Mouse (Mus musculus): ENCODE measurements at regions not wholly inside any gene's neighbourhood (a gene's known extent, or its start where the extent isn't known, plus 50 kb on each side); places are given as distances from the start of the nearest gene placed in this dataset.

DNA sequence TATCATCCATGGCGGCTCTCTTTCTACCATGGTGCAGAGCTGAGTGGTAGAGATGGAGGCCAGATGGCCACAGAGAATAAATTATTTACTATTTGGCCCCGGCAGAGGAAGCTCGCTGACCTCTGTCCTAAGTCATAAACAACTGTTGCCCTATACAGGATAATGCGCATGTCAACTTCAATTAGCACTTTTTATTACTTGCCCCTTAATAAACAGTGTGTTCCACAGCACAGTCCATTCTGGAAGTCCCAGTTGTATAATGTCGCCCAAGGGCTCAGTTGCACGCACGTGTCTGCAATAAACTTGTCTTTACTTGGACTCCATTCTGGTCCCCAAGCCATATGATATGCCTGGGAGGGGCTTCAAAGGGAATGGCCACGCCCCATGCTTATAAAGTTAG is 150.1 kb upstream of the Runx1 start:
- no peak overlapping the region for H3K9ac ChIP-seq (ENCODE audit: low read length)
- no peaks in the 10 kb centered on the region for H3K27me3 ChIP-seq (ENCODE audit: control insufficient read depth, insufficient read depth, low read length)
- H3K27ac ChIP-seq (ENCODE audit: low read depth, low read length), result no peak overlapping the region
- no peaks in the 10 kb centered on the region for H3K9me3 ChIP-seq (ENCODE audit: control insufficient read depth, low read length)
- WGBS, result 68% methylated on average over 8 of the region's 8 CpGs
- H3K4me3 ChIP-seq (ENCODE audit: low read depth, low read length), result no peak overlapping the region
- DNase-seq (ENCODE audit: low spot score), result no peak
- no peaks in the 10 kb centered on the region for H3K4me1 ChIP-seq (ENCODE audit: control insufficient read depth, insufficient read depth, low read length)
- no peak for ATAC-seq (ENCODE audit: insufficient read depth, low FRiP score, low TSS enrichment)
- H3K36me3 ChIP-seq (ENCODE audit: control insufficient read depth, insufficient read depth, low read length), result no peaks in the 10 kb centered on the region
- H3K4me2 ChIP-seq (ENCODE audit: low read depth), result no peak overlapping the region

DNA sequence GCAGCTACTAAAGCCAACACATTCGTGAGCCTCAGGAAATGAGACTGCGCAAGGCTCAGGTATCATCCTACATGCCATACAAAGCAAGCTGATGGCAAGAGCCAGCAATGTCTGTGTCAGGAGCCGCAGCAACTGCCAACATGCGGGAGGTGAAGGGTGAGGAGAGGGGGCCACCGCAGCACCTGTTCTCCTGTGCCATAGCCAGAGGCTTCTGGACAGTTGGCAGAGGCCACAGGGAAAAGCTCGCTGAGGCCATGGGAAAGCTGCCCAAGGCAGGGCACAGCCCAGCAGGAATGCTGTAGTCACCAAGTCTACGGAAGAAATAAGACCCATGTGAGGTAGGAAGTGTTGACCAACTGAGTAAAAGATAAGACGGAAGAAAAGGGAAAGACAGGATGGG is 149.1 kb upstream of the Runx1 start:
- Histone ChIP-seq H3K4me1 (ENCODE audit: control insufficient read depth, insufficient read depth, low read length) (no peaks in the 10 kb centered on the region), H3K9me3 (ENCODE audit: control insufficient read depth, low read length) (no peaks in the 10 kb centered on the region), H3K9ac (ENCODE audit: low read length) (no peak overlapping the region), H3K4me2 (ENCODE audit: low read depth) (no peak overlapping the region), H3K27me3 (ENCODE audit: control insufficient read depth, insufficient read depth, low read length) (no peaks in the 10 kb centered on the region), H3K27ac (ENCODE audit: low read depth, low read length) (no peak overlapping the region), H3K4me3 (ENCODE audit: low read depth, low read length) (no peak overlapping the region), H3K36me3 (ENCODE audit: control insufficient read depth, insufficient read depth, low read length) (no peaks in the 10 kb centered on the region)
- ATAC-seq (ENCODE audit: insufficient read depth, low FRiP score, low TSS enrichment) (no peak), DNase-seq (ENCODE audit: low spot score) (no peak)
- 87% methylated on average over 8 of the region's 8 CpGs for WGBS

DNA sequence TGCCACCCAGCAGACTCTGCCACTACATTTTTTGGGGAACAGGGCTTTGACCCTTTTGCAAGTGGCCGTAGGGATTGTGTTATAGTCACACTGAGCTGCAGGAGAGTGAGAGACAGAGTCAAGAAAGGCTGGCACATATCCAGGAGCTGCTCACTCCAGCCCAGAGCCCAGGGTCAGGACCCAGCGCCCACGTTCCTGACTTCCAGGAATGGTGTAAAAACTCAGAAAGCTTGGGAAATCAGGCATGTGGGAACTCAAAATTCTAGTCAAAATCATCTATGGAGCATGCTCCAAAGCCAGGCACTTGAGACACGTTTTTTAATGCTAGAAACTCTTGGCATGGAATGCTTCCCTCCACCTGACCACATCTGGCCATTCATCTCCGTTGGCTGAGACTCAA is 146.7 kb upstream of the Runx1 start:
- Histone ChIP-seq H3K27ac (ENCODE audit: low read depth, low read length) (no peak overlapping the region), H3K4me2 (ENCODE audit: low read depth) (no peak overlapping the region), H3K4me3 (ENCODE audit: low read depth, low read length) (no peak overlapping the region), H3K9ac (ENCODE audit: low read length) (no peak overlapping the region), H3K36me3 (ENCODE audit: control insufficient read depth, insufficient read depth, low read length) (no peaks in the 10 kb centered on the region), H3K9me3 (ENCODE audit: control insufficient read depth, low read length) (no peaks in the 10 kb centered on the region), H3K4me1 (ENCODE audit: control insufficient read depth, insufficient read depth, low read length) (no peaks in the 10 kb centered on the region), H3K27me3 (ENCODE audit: control insufficient read depth, insufficient read depth, low read length) (no peaks in the 10 kb centered on the region)
- DNase-seq (ENCODE audit: low spot score) (no peak), ATAC-seq (ENCODE audit: insufficient read depth, low FRiP score, low TSS enrichment) (no peak)
- 86% methylated on average over 5 of the region's 5 CpGs for WGBS

DNA sequence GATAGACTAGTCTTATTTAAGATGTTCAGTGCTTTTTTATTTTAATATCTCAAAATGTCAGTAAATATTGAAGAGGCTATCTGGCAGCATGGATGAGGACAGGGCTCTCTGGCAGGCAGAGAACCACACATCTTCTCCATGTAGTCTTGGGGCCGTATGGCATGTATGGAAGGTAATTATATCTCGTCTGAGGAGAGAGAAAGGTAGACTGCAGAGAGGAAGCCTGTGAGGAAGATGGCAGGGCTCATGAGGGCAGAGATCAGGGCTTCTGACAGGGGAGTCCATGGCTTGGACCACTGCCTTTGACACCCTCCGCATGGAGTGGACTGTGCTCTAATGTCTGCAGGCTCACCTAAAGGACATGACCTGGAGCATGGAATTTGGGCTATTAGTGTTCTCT is 146.0 kb upstream of the Runx1 start:
- ATAC-seq (ENCODE audit: insufficient read depth, low FRiP score, low TSS enrichment) (no peak), DNase-seq (ENCODE audit: low spot score) (no peak)
- Histone ChIP-seq H3K4me1 (ENCODE audit: control insufficient read depth, insufficient read depth, low read length) (no peaks in the 10 kb centered on the region), H3K27me3 (ENCODE audit: control insufficient read depth, insufficient read depth, low read length) (no peaks in the 10 kb centered on the region), H3K9me3 (ENCODE audit: control insufficient read depth, low read length) (no peaks in the 10 kb centered on the region), H3K36me3 (ENCODE audit: control insufficient read depth, insufficient read depth, low read length) (no peaks in the 10 kb centered on the region), H3K4me2 (ENCODE audit: low read depth) (no peak overlapping the region), H3K27ac (ENCODE audit: low read depth, low read length) (no peak overlapping the region), H3K4me3 (ENCODE audit: low read depth, low read length) (no peak overlapping the region), H3K9ac (ENCODE audit: low read length) (no peak overlapping the region)
- 90% methylated on average over 3 of the region's 3 CpGs for WGBS

DNA sequence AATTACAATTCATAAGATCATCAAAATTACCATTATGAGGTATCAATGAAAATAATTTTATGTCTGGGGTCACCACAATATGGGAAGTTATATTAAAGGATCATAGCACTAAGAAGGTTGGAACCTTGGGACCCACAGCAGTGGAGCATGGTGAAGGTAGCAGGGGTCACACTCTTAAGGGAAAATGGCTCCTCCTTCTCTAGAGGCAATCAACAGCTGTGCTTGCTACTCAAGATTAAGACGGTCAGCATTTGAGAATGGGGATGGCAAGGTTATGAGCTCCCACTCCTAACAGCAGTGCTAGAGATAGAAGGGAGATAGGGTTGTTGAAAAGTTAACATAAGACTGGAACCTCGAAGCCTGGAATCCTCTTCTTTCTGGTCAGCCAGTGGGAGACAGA is 144.6 kb upstream of the Runx1 start:
- H3K27me3 ChIP-seq (ENCODE audit: control insufficient read depth, insufficient read depth, low read length), result no peaks in the 10 kb centered on the region
- H3K36me3 ChIP-seq (ENCODE audit: control insufficient read depth, insufficient read depth, low read length), result no peaks in the 10 kb centered on the region
- 89% methylated on average over 2 of the region's 2 CpGs for WGBS
- no peak overlapping the region for H3K4me2 ChIP-seq (ENCODE audit: low read depth)
- H3K9ac ChIP-seq (ENCODE audit: low read length), result no peak overlapping the region
- no peak overlapping the region for H3K4me3 ChIP-seq (ENCODE audit: low read depth, low read length)
- no peaks in the 10 kb centered on the region for H3K9me3 ChIP-seq (ENCODE audit: control insufficient read depth, low read length)
- DNase-seq (ENCODE audit: low spot score) (no peak), ATAC-seq (ENCODE audit: insufficient read depth, low FRiP score, low TSS enrichment) (no peak)
- no peak overlapping the region for H3K27ac ChIP-seq (ENCODE audit: low read depth, low read length)
- H3K4me1 ChIP-seq (ENCODE audit: control insufficient read depth, insufficient read depth, low read length), result no peaks in the 10 kb centered on the region

DNA sequence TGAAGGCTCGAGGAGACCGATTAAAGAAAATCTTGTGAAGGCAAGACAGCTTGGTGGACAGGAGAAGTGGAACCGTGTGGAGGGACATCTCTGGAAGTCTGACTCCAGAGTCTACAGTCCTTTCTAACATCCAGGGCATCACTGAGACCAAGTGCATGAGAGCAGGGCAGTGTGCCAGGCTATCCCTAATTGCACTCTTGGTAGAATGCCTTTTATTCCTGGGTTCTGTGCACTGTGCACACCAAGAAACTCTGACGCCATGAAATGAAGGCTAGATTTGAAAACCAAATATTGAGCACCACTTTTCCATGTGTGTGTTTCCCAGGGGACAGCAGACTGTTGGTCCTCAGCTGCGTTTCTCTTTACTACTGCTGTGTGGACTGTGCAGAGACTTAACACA is 143.1 kb upstream of the Runx1 start:
- no peak overlapping the region for H3K9ac ChIP-seq (ENCODE audit: low read length)
- H3K36me3 ChIP-seq (ENCODE audit: control insufficient read depth, insufficient read depth, low read length), result no peaks in the 10 kb centered on the region
- no peak for ATAC-seq (ENCODE audit: insufficient read depth, low FRiP score, low TSS enrichment)
- H3K27me3 ChIP-seq (ENCODE audit: control insufficient read depth, insufficient read depth, low read length), result no peaks in the 10 kb centered on the region
- no peak overlapping the region for H3K4me2 ChIP-seq (ENCODE audit: low read depth)
- H3K27ac ChIP-seq (ENCODE audit: low read depth, low read length), result no peak overlapping the region
- no peak overlapping the region for H3K4me3 ChIP-seq (ENCODE audit: low read depth, low read length)
- 78% methylated on average over 5 of the region's 5 CpGs for WGBS
- H3K9me3 ChIP-seq (ENCODE audit: control insufficient read depth, low read length), result no peaks in the 10 kb centered on the region
- no peaks in the 10 kb centered on the region for H3K4me1 ChIP-seq (ENCODE audit: control insufficient read depth, insufficient read depth, low read length)
- no peak for DNase-seq (ENCODE audit: low spot score)

DNA sequence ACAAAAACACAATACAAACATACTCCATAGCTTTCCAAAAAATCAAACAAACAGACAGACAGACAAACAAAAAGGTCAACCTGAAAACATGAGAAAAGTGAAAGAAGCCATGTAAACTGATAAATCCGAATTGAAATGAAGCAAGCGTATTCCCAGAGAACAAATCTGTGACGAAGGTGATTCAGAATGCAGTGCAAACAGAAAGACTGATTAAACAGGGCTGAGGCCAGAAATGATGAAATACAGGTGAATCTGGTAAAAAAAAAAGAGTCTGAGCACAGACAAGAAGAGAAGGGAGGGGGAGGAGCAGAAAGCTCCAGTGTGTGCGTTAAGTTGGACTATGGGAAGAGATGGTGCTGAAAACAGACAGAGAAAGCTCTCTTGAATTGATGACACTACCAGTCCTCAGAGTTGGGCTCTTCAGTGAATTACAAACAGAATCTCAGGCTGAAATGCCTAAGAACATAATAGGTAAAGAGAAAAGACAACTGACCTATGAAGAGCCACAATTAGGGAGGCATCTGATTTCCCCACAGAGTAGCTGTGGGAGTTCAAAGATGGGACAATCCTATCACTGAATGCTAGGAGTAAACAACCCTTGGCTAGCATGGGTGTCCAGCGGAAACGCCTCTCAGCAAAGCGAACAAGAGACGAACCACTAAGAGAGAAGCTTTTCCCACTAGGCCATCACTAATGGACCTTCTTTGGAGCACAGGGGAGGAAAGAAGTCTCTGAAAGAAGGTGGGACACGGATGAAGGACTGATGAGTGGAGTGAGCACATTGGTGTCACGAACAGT is 140.3 kb upstream of the Runx1 start:
- no peak overlapping the region for H3K4me2 ChIP-seq (ENCODE audit: low read depth)
- DNase-seq (ENCODE audit: low spot score) (no peak), ATAC-seq (ENCODE audit: insufficient read depth, low FRiP score, low TSS enrichment) (no peak)
- no peaks in the 10 kb centered on the region for H3K36me3 ChIP-seq (ENCODE audit: control insufficient read depth, insufficient read depth, low read length)
- H3K27me3 ChIP-seq (ENCODE audit: control insufficient read depth, insufficient read depth, low read length), result no peaks in the 10 kb centered on the region
- no peak overlapping the region for H3K27ac ChIP-seq (ENCODE audit: low read depth, low read length)
- H3K9me3 ChIP-seq (ENCODE audit: control insufficient read depth, low read length), result no peaks in the 10 kb centered on the region
- 89% methylated on average over 10 of the region's 10 CpGs for WGBS
- H3K9ac ChIP-seq (ENCODE audit: low read length), result no peak overlapping the region
- H3K4me1 ChIP-seq (ENCODE audit: control insufficient read depth, insufficient read depth, low read length), result no peaks in the 10 kb centered on the region
- no peak overlapping the region for H3K4me3 ChIP-seq (ENCODE audit: low read depth, low read length)

DNA sequence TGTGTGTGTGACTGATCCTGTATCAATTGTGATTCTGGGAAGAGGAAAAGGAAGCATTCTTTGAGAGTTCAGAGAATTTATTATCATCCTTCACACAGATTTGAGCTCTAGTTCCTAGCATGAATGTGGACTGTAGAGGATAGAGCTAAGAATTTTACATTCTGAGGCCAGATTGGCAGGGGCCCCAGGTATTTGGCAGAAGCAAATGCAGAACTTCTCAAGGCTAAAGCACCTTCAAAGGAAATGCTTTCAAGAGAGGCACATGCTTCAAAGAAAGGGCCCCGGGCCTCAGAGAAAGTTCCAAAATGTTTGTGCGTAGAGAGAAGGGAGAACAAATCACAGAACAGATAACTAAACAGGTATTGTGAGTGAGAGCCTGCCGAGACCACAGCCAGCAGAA is 139.7 kb upstream of the Runx1 start:
- no peaks in the 10 kb centered on the region for H3K4me1 ChIP-seq (ENCODE audit: control insufficient read depth, insufficient read depth, low read length)
- H3K4me3 ChIP-seq (ENCODE audit: low read depth, low read length), result no peak overlapping the region
- 86% methylated on average over 3 of the region's 3 CpGs for WGBS
- H3K9ac ChIP-seq (ENCODE audit: low read length), result no peak overlapping the region
- no peak for DNase-seq (ENCODE audit: low spot score)
- no peaks in the 10 kb centered on the region for H3K36me3 ChIP-seq (ENCODE audit: control insufficient read depth, insufficient read depth, low read length)
- H3K9me3 ChIP-seq (ENCODE audit: control insufficient read depth, low read length), result no peaks in the 10 kb centered on the region
- H3K27me3 ChIP-seq (ENCODE audit: control insufficient read depth, insufficient read depth, low read length), result no peaks in the 10 kb centered on the region
- no peak overlapping the region for H3K27ac ChIP-seq (ENCODE audit: low read depth, low read length)
- no peak overlapping the region for H3K4me2 ChIP-seq (ENCODE audit: low read depth)
- ATAC-seq (ENCODE audit: insufficient read depth, low FRiP score, low TSS enrichment), result no peak

DNA sequence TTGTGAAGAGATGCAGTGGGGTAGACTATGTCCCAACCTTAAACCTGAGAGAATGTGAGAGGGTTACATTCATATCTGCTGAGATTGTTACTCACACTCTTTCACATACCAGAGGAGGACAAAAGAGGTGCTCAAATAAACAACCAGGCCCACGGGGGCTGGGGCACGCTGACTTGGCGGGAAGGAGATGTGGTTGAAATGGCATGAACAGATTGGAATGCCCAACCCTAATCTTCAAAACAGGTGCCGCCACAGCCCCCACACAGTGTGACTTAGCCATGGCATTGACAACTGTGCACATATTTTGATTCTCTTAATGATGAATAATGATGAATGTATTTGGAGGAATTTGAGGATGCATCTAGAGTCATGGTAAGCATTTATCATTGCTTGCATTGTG is 137.6 kb upstream of the Runx1 start:
- H3K4me2 ChIP-seq (ENCODE audit: low read depth), result no peak overlapping the region
- ATAC-seq (ENCODE audit: insufficient read depth, low FRiP score, low TSS enrichment), result no peak
- no peak overlapping the region for H3K27ac ChIP-seq (ENCODE audit: low read depth, low read length)
- no peaks in the 10 kb centered on the region for H3K4me1 ChIP-seq (ENCODE audit: control insufficient read depth, insufficient read depth, low read length)
- DNase-seq (ENCODE audit: low spot score), result no peak
- H3K4me3 ChIP-seq (ENCODE audit: low read depth, low read length), result no peak overlapping the region
- no peaks in the 10 kb centered on the region for H3K36me3 ChIP-seq (ENCODE audit: control insufficient read depth, insufficient read depth, low read length)
- no peaks in the 10 kb centered on the region for H3K27me3 ChIP-seq (ENCODE audit: control insufficient read depth, insufficient read depth, low read length)
- no peak overlapping the region for H3K9ac ChIP-seq (ENCODE audit: low read length)
- WGBS, result 93% methylated on average over 4 of the region's 4 CpGs
- H3K9me3 ChIP-seq (ENCODE audit: control insufficient read depth, low read length), result no peaks in the 10 kb centered on the region
